Mouse (Mus musculus): ENCODE measurements around the gene Sprr2k. TPM values are rescaled to one million over a fixed set of nuclear protein-coding genes. Genes with fewer than 3 reads are reported as not detected.
"Not testable (repeated sequence)": the region's sequence is repeated elsewhere in the genome, so short reads cannot be mapped to it uniquely, and the experiment has no call there.

The Sprr2k gene
- polyA plus RNA-seq, 1 experiment from 2014 or later, result not detected

- WGBS, result 81% methylated on average over 2 of the region's 2 CpGs
- Histone ChIP-seq H3K4me1 (ENCODE audit: control insufficient read depth, insufficient read depth, low read length) (no peaks in the 10 kb centered on the region), H3K9me3 (replicated peaks; ENCODE audit: control insufficient read depth, low read length) (no peaks in the 10 kb centered on the region)
These were observed 26.2 kb downstream of the Sprr2k start, which contains the start of gene Sprr3 for GRCm38 (mm10) chr3:92458620-92459019. Gene Sprr3 (minus strand): TSS chr3:92458720.

GRCm38 (mm10) chr3:92466576-92466975 lies 34.2 kb downstream of the Sprr2k start:
- no peak for DNase-seq (ENCODE audit: low spot score)
- no peak overlapping the region for H3K27ac ChIP-seq (ENCODE audit: low read depth, low read length)
- no peaks in the 10 kb centered on the region for H3K27me3 ChIP-seq (replicated peaks; ENCODE audit: control insufficient read depth, insufficient read depth, low read length)
- no peaks in the 10 kb centered on the region for H3K36me3 ChIP-seq (ENCODE audit: control insufficient read depth, insufficient read depth, low read length)
- no peak for ATAC-seq
- no peak overlapping the region for H3K4me2 ChIP-seq (ENCODE audit: low read length)
- no peak overlapping the region for H3K9ac ChIP-seq (ENCODE audit: low read length)
- H3K9me3 ChIP-seq (replicated peaks; ENCODE audit: control insufficient read depth, low read length), result no peaks in the 10 kb centered on the region
- WGBS, result 93% methylated on average over 1 of the region's 1 CpGs
- no peaks in the 10 kb centered on the region for H3K4me1 ChIP-seq (ENCODE audit: control insufficient read depth, insufficient read depth, low read length)
- no peak overlapping the region for H3K4me3 ChIP-seq (ENCODE audit: low read depth, low read length)

More at GRCm38 (mm10) chr3:92458620-92459019, 26.2 kb downstream of the Sprr2k start, which contains the start of gene Sprr3:
- H3K27me3 ChIP-seq (replicated peaks; ENCODE audit: control insufficient read depth, insufficient read depth, low read length), result no peaks in the 10 kb centered on the region
- H3K27ac ChIP-seq (ENCODE audit: low read depth, low read length), result no peak within 1 kb of the TSS
- ATAC-seq (no peak), DNase-seq (ENCODE audit: low spot score) (no peak)
- H3K36me3 ChIP-seq (ENCODE audit: control insufficient read depth, insufficient read depth, low read length), result no peaks in the 10 kb centered on the region
- no peak within 1 kb of the TSS for H3K9ac ChIP-seq (ENCODE audit: low read length)
- H3K4me2 ChIP-seq (ENCODE audit: low read length), result no peak within 1 kb of the TSS
- no peak within 1 kb of the TSS for H3K4me3 ChIP-seq (ENCODE audit: low read depth, low read length)

- Histone ChIP-seq H3K4me1 (ENCODE audit: control insufficient read depth, insufficient read depth, low read length) (no peaks in the 10 kb centered on the region), H3K36me3 (ENCODE audit: control insufficient read depth, insufficient read depth, low read length) (no peaks in the 10 kb centered on the region), H3K27ac (ENCODE audit: low read depth, low read length) (no peak overlapping the region), H3K27me3 (replicated peaks; ENCODE audit: control insufficient read depth, insufficient read depth, low read length) (no peaks in the 10 kb centered on the region), H3K9me3 (replicated peaks; ENCODE audit: control insufficient read depth, low read length) (no peaks in the 10 kb centered on the region), H3K9ac (ENCODE audit: low read length) (no peak overlapping the region), H3K4me2 (ENCODE audit: low read length) (no peak overlapping the region), H3K4me3 (ENCODE audit: low read depth, low read length) (no peak overlapping the region)
- ATAC-seq (no peak), DNase-seq (ENCODE audit: low spot score) (no peak)
These were observed 35.0 kb downstream of the Sprr2k start for GRCm38 (mm10) chr3:92467424-92467823.

GRCm38 (mm10) chr3:92470111-92470510 lies 37.7 kb downstream of the Sprr2k start:
- no peak for ATAC-seq
- no peak overlapping the region for H3K27ac ChIP-seq (ENCODE audit: low read depth, low read length)
- no peaks in the 10 kb centered on the region for H3K27me3 ChIP-seq (replicated peaks; ENCODE audit: control insufficient read depth, insufficient read depth, low read length)
- H3K9me3 ChIP-seq (replicated peaks; ENCODE audit: control insufficient read depth, low read length), result no peaks in the 10 kb centered on the region
- no peak for DNase-seq (ENCODE audit: low spot score)
- H3K36me3 ChIP-seq (ENCODE audit: control insufficient read depth, insufficient read depth, low read length), result no peaks in the 10 kb centered on the region
- WGBS, result 92% methylated on average over 2 of the region's 2 CpGs
- H3K4me1 ChIP-seq (ENCODE audit: control insufficient read depth, insufficient read depth, low read length), result no peaks in the 10 kb centered on the region
- H3K9ac ChIP-seq (ENCODE audit: low read length), result no peak overlapping the region
- no peak overlapping the region for H3K4me2 ChIP-seq (ENCODE audit: low read length)
- H3K4me3 ChIP-seq (ENCODE audit: low read depth, low read length), result no peak overlapping the region

- not testable (repeated sequence) for H3K4me2 ChIP-seq (ENCODE audit: low read length); DNase-seq (ENCODE audit: low spot score); H3K27me3 ChIP-seq (replicated peaks; ENCODE audit: control insufficient read depth, insufficient read depth, low read length); ATAC-seq; H3K36me3 ChIP-seq (ENCODE audit: control insufficient read depth, insufficient read depth, low read length); H3K27ac ChIP-seq (ENCODE audit: low read depth, low read length); H3K9ac ChIP-seq (ENCODE audit: low read length); H3K4me3 ChIP-seq (ENCODE audit: low read depth, low read length); H3K9me3 ChIP-seq (replicated peaks; ENCODE audit: control insufficient read depth, low read length); H3K4me1 ChIP-seq (ENCODE audit: control insufficient read depth, insufficient read depth, low read length)
These were observed 48.9 kb downstream of the Sprr2k start for GRCm38 (mm10) chr3:92481249-92481648.

Other genes with a start within 250 kb of the Sprr2k start
- not detected in 2 replicates for gene Sprr2a1, start 216.8 kb upstream of the Sprr2k start, polyA plus RNA-seq (2014; fragmentation: Nextera tagmentation; extraction: Ambion mirVana)
- not detected in 2 replicates for gene Sprr2a2, start 216.7 kb upstream of the Sprr2k start, polyA plus RNA-seq (2014; fragmentation: Nextera tagmentation; extraction: Ambion mirVana)
- not detected in 2 replicates for gene Sprr2a3, start 147.2 kb upstream of the Sprr2k start, polyA plus RNA-seq (2014; fragmentation: Nextera tagmentation; extraction: Ambion mirVana)
- gene Sprr2b, start 116.0 kb upstream of the Sprr2k start, polyA plus RNA-seq (2014; fragmentation: Nextera tagmentation; extraction: Ambion mirVana), result not detected in 2 replicates
- not detected in 2 replicates for gene Sprr2d, start 93.4 kb upstream of the Sprr2k start, polyA plus RNA-seq (2014; fragmentation: Nextera tagmentation; extraction: Ambion mirVana)
- not detected in 2 replicates for gene Sprr2e, start 80.4 kb upstream of the Sprr2k start, polyA plus RNA-seq (2014; fragmentation: Nextera tagmentation; extraction: Ambion mirVana)
- not detected in 2 replicates for gene Sprr2f, start 67.4 kb upstream of the Sprr2k start, polyA plus RNA-seq (2014; fragmentation: Nextera tagmentation; extraction: Ambion mirVana)
- not detected in 2 replicates for gene Sprr2h, start 46.9 kb upstream of the Sprr2k start, polyA plus RNA-seq (2014; fragmentation: Nextera tagmentation; extraction: Ambion mirVana)
- not detected in 2 replicates for gene Sprr2i, start 24.6 kb upstream of the Sprr2k start, polyA plus RNA-seq (2014; fragmentation: Nextera tagmentation; extraction: Ambion mirVana)
- not detected in 2 replicates for gene Sprr2j-ps, start 14.5 kb upstream of the Sprr2k start, polyA plus RNA-seq (2014; fragmentation: Nextera tagmentation; extraction: Ambion mirVana)
- 4.3 and 6.3 TPM in 2 replicates for gene Gm9774, start 3.2 kb upstream of the Sprr2k start, polyA plus RNA-seq (2014; fragmentation: Nextera tagmentation; extraction: Ambion mirVana)
- not detected in 2 replicates for gene Sprr1b, start 6.2 kb downstream of the Sprr2k start, polyA plus RNA-seq (2014; fragmentation: Nextera tagmentation; extraction: Ambion mirVana)
- not detected in 2 replicates for gene Sprr3, start 26.1 kb downstream of the Sprr2k start, polyA plus RNA-seq (2014; fragmentation: Nextera tagmentation; extraction: Ambion mirVana)
- gene Sprr1a, start 53.3 kb downstream of the Sprr2k start, polyA plus RNA-seq (2014; fragmentation: Nextera tagmentation; extraction: Ambion mirVana), result not detected in 2 replicates
- not detected in 2 replicates for gene Sprr4, start 67.9 kb downstream of the Sprr2k start, polyA plus RNA-seq (2014; fragmentation: Nextera tagmentation; extraction: Ambion mirVana)
- not detected in 2 replicates for gene 2310046K23Rik, start 101.9 kb downstream of the Sprr2k start, polyA plus RNA-seq (2014; fragmentation: Nextera tagmentation; extraction: Ambion mirVana)
- not detected in 2 replicates for gene Ivl, start 141.2 kb downstream of the Sprr2k start, polyA plus RNA-seq (2014; fragmentation: Nextera tagmentation; extraction: Ambion mirVana)
- not detected in 2 replicates for gene Smcp, start 156.4 kb downstream of the Sprr2k start, polyA plus RNA-seq (2014; fragmentation: Nextera tagmentation; extraction: Ambion mirVana)
- gene 2210017I01Rik, start 174.9 kb downstream of the Sprr2k start, polyA plus RNA-seq (2014; fragmentation: Nextera tagmentation; extraction: Ambion mirVana), result not detected in 2 replicates
- not detected in 2 replicates for gene Lce6a, start 189.1 kb downstream of the Sprr2k start, polyA plus RNA-seq (2014; fragmentation: Nextera tagmentation; extraction: Ambion mirVana)
- not detected in 2 replicates for gene Lce1a1, start 215.7 kb downstream of the Sprr2k start, polyA plus RNA-seq (2014; fragmentation: Nextera tagmentation; extraction: Ambion mirVana)
- not detected in 2 replicates for gene Lce1b, start 224.3 kb downstream of the Sprr2k start, polyA plus RNA-seq (2014; fragmentation: Nextera tagmentation; extraction: Ambion mirVana)
- not detected in 2 replicates for gene Lce1a2, start 237.7 kb downstream of the Sprr2k start, polyA plus RNA-seq (2014; fragmentation: Nextera tagmentation; extraction: Ambion mirVana)
- gene Lce1c, start 246.7 kb downstream of the Sprr2k start, polyA plus RNA-seq (2014; fragmentation: Nextera tagmentation; extraction: Ambion mirVana), result not detected in 2 replicates

Measured in forebrain, embryonic 14.5 days (tissue).